Mouse (Mus musculus) midbrain, embryonic 10.5 days (tissue): ENCODE measurements around the gene B3galt6. TPM values are rescaled to one million over a fixed set of nuclear protein-coding genes. Genes with fewer than 3 reads are reported as not detected.

ENCODE experiments used
- DNase-seq: peaks from one replicate; pipeline ENCODE4 v3.0.0-alpha.2; 2017; ENCODE audit warnings: low spot score
- H3K27ac ChIP-seq: fragments of 300-500 bp; sonication (generic); replicated peaks from 2 replicates; pipeline ENCODE4 v1.5.1; 2016; ENCODE audit warnings: mild to moderate bottlenecking
- H3K27me3 ChIP-seq: fragments of 300-500 bp; sonication (generic); 2 replicates; pipeline ENCODE4 v1.6.1; 2016; ENCODE audit warnings: low read depth, mild to moderate bottlenecking; ENCODE audit not compliant: poor library complexity, severe bottlenecking
- H3K36me3 ChIP-seq: fragments of 300-500 bp; sonication (generic); 2 replicates; pipeline ENCODE4 v1.6.1; 2016; ENCODE audit warnings: mild to moderate bottlenecking, moderate library complexity
- H3K4me1 ChIP-seq: fragments of 300-500 bp; sonication (generic); 2 replicates; pipeline ENCODE4 v1.6.1; 2016
- H3K4me3 ChIP-seq: fragments of 300-500 bp; sonication (generic); 2 replicates; pipeline ENCODE4 v1.5.1; 2016; ENCODE audit warnings: mild to moderate bottlenecking, moderate library complexity
- H3K9me3 ChIP-seq: fragments of 300-500 bp; sonication (generic); replicated peaks from 2 replicates; pipeline ENCODE4 v1.6.1; 2016; ENCODE audit warnings: mild to moderate bottlenecking
- WGBS: fragments of 180-500 bp; shearing (Covaris S2); methylation state at CpG from one replicate; pipeline ENCODE4 v1.1.7; 2016; 5-methylcytosine and 5-hydroxymethylcytosine counted together
- polyA plus RNA-seq: library from polyadenylated mRNA; unstranded; fragments of >200 nt; fragmentation: Nextera tagmentation; extraction: Ambion mirVana; gene quantifications from 2 replicates; pipeline ENCODE4 v1.2.1, GENCODE M21; 2016

Gene B3galt6
- polyA plus RNA-seq, 1 experiment from 2014 or later, result 14.0 TPM

DNA sequence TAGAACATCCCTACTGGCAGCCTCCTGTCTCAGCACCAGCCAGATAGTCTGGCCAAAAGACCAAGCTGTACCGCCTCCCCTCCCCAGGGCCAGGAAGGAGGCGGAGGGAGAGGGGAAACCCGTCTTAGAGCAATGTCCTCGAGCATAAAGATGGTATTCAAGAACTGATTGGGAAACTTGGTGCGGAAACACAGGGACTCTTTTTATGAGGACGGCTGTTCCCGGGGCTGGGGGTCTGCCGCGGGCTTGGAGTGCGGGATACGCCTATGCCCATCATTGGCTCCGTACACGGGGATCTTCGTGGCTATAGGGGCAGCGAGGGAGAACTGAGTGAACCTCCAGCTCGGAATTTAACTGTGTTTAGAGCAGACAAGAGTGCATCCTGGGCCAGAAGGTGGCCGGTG, 49.4 kb downstream of the B3galt6 start:
- DNase-seq, result no peak
- Histone ChIP-seq H3K4me3 (peak overlapping the region; percentile 98), H3K36me3 (peaks cover 24% of the 10 kb centered on the region), H3K27me3 (no peaks in the 10 kb centered on the region), H3K27ac (peak overlapping the region; percentile 93), H3K4me1 (peaks cover 23% of the 10 kb centered on the region), H3K9me3 (no peaks in the 10 kb centered on the region)
- WGBS, result 1% methylated on average over 17 of the region's 17 CpGs

Other genes starting within 250 kb of the B3galt6 start
- 115 and 129 TPM in 2 replicates for gene Atad3a, start 231.6 kb downstream of the B3galt6 start, polyA plus RNA-seq
- 12.2 and 13.1 TPM in 2 replicates for gene Vwa1, start 218.0 kb downstream of the B3galt6 start, polyA plus RNA-seq
- gene Tmem88b, start 206.8 kb downstream of the B3galt6 start, polyA plus RNA-seq, result 0.31 and 0.45 TPM in 2 replicates
- gene Ankrd65, start 202.2 kb downstream of the B3galt6 start, polyA plus RNA-seq, result not detected in 2 replicates
- gene Mrpl20, start 189.8 kb downstream of the B3galt6 start, polyA plus RNA-seq, result 235 and 260 TPM in 2 replicates
- 161 and 171 TPM in 2 replicates for gene Ccnl2, start 180.2 kb downstream of the B3galt6 start, polyA plus RNA-seq
- gene Aurkaip1, start 161.4 kb downstream of the B3galt6 start, polyA plus RNA-seq, result 159 and 172 TPM in 2 replicates
- gene Mxra8, start 153.0 kb downstream of the B3galt6 start, polyA plus RNA-seq, result 50.7 and 53.1 TPM in 2 replicates
- gene Dvl1, start 145.2 kb downstream of the B3galt6 start, polyA plus RNA-seq, result 5.0 and 5.4 TPM in 2 replicates
- gene Tas1r3, start 129.3 kb downstream of the B3galt6 start, polyA plus RNA-seq, result 0.22 and 0.41 TPM in 2 replicates
- gene Cptp, start 123.2 kb downstream of the B3galt6 start, polyA plus RNA-seq, result 21.6 and 24.6 TPM in 2 replicates
- gene Ints11, start 123.1 kb downstream of the B3galt6 start, polyA plus RNA-seq, result 114 and 116 TPM in 2 replicates
- gene Pusl1, start 100.9 kb downstream of the B3galt6 start, polyA plus RNA-seq, result 50.7 and 53.4 TPM in 2 replicates
- 24.3 and 38.4 TPM in 2 replicates for gene Acap3, start 100.8 kb downstream of the B3galt6 start, polyA plus RNA-seq
- gene Ube2j2, start 48.8 kb downstream of the B3galt6 start, polyA plus RNA-seq, result 152 and 161 TPM in 2 replicates
- 18.9 and 23.8 TPM in 2 replicates for gene C1qtnf12, start 30.3 kb downstream of the B3galt6 start, polyA plus RNA-seq
- gene Sdf4, start 223 bp upstream of the B3galt6 start, polyA plus RNA-seq, result 131 and 138 TPM in 2 replicates
- 0.42 and 0.88 TPM in 2 replicates for gene Tnfrsf4, start 21.2 kb upstream of the B3galt6 start, polyA plus RNA-seq
- gene Tnfrsf18, start 33.5 kb upstream of the B3galt6 start, polyA plus RNA-seq, result 1.1 and 1.8 TPM in 2 replicates
- gene Ttll10, start 66.8 kb upstream of the B3galt6 start, polyA plus RNA-seq, result 0.30 TPM in 1 of 2 replicates, not detected in the other
- 75.3 and 76.5 TPM in 2 replicates for gene 9430015G10Rik, start 117.3 kb upstream of the B3galt6 start, polyA plus RNA-seq
- 0.79 and 0.93 TPM in 2 replicates for gene Rnf223, start 137.9 kb upstream of the B3galt6 start, polyA plus RNA-seq
- gene Agrn, start 204.8 kb upstream of the B3galt6 start, polyA plus RNA-seq, result 55.4 and 84.4 TPM in 2 replicates
- 0.21 and 0.73 TPM in 2 replicates for gene Isg15, start 208.2 kb upstream of the B3galt6 start, polyA plus RNA-seq
- 5.1 and 6.5 TPM in 2 replicates for gene AW011738, start 210.7 kb upstream of the B3galt6 start, polyA plus RNA-seq
- gene Perm1, start 223.2 kb upstream of the B3galt6 start, polyA plus RNA-seq, result 1.1 and 1.3 TPM in 2 replicates
- 23.2 and 24.4 TPM in 2 replicates for gene Plekhn1, start 242.2 kb upstream of the B3galt6 start, polyA plus RNA-seq
- 96.8 and 109 TPM in 2 replicates for gene Noc2l, start 243.4 kb upstream of the B3galt6 start, polyA plus RNA-seq